Comparison of ENCODE assay signal across 16 mouse cellular contexts in the genomic region with DNA sequence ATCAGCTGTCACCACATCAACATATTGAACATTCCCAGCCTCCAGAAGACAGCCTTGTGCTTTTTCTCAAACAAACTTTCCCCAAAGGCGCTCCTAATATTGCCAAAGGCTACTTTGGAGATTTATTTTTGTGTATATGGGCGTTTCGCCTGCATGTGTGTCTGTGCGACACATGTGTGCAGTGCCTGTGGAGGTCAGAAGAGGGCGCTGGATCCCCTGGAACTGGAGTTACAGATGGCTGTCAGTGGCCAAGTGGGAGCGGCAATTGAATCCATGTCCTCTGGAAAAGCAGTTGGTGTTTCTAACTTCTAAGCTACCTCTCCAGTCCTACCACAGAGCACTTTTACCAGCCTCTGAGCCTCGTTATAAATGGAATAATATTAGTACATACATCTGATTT. TPM values are rescaled to one million over a fixed set of nuclear protein-coding genes. Genes with fewer than 3 reads are reported as not detected.
A peak's percentile ranks its signal among the peaks of the same experiment; 100 is the strongest.
DNase-seq lines count a peak whose midpoint lies in the region; TF ChIP-seq lines count a peak whose summit lies in the region.
"Had no signal": no experiment of that assay in that cellular context is flagged by ENCODE, and none has a peak within 500 bp of the region (broad histone marks: within the 10 kb centered on the region; RNA-seq: fewer than 3 reads in every experiment).

No protein-coding gene starts in this region.

- H3K27ac ChIP-seq in left cerebral cortex, adult 2 months, result no peak overlapping the region
- H3K27ac ChIP-seq: embryonic facial prominence, embryonic 12.5 days; forebrain, embryonic 10.5 days; limb, embryonic 15.5 days had no signal

- peak; percentile 19 for TF ChIP-seq CTCF in left cerebral cortex, adult 2 months (IDR thresholded peaks at IDR 0.05)

- no peak overlapping the region for H3K4me3 ChIP-seq in left cerebral cortex, adult 2 months
- H3K4me3 ChIP-seq: embryonic facial prominence, embryonic 12.5 days; forebrain, embryonic 10.5 days; limb, embryonic 15.5 days had no signal

- peak; percentile 17 to 56 for DNase-seq in cerebellum, postnatal 14 days
- DNase-seq in cerebellum, postnatal 4 days (ENCODE audit: low spot score in 2 of 2), result no peak
- no peak for DNase-seq in left cerebral cortex, adult 2 months (ENCODE audit: extremely low spot score in 1 of 2, low spot score in 2 of 2)
- no peak for DNase-seq in left cerebral cortex, postnatal 14 days (ENCODE audit: low spot score in 2 of 2)
- peak; percentile 40 for DNase-seq in thymus, postnatal 4 days
- DNase-seq in thymus, postnatal 10 days (ENCODE audit: low spot score in 2 of 2), result no peak
- no peak for DNase-seq in frontal cortex, postnatal 10 days (ENCODE audit: low spot score in 2 of 2)
- no peak for DNase-seq in heart, postnatal 4 days
- DNase-seq: cerebellum, adult 9-10 months; kidney, adult 9 months; layer of hippocampus, postnatal 36 days; right cerebral cortex, adult 18-20 months; thymus, adult 2 months had no signal

- intact Hi-C loops in left cerebral cortex, adult 2 months (cut with DNase I), result no loop called here
- intact Hi-C loops in left cerebral cortex, postnatal 14 days (cut with DNase I), result no loop called here

RNA-seq across cellular contexts. Expression of gene Scand1, which starts 38.7 kb away (rescaled TPM):
- 10 to 100 TPM; 81.9 to 84.4 TPM for total RNA-seq in left cerebral cortex, adult 2 months (2021)
- total RNA-seq in left cerebral cortex, postnatal 14 days (2021), result 100 to 1,000 TPM in 1 of 2 experiments, 10 to 100 TPM in 1; 87.8 to 113 TPM
- total RNA-seq in heart, postnatal 4 days (2021), result 10 to 100 TPM; 84.4 to 88.3 TPM

RNA-seq across cellular contexts. Expression of gene Cnbd2, which starts 39.1 kb away (rescaled TPM):
- 1 to 10 TPM; 6.9 to 7.3 TPM for total RNA-seq in left cerebral cortex, adult 2 months (2021)
- 1 to 10 TPM; 3.3 to 5.5 TPM for total RNA-seq in left cerebral cortex, postnatal 14 days (2021)
- 1 to 10 TPM in 1 of 2 experiments, under 1 TPM in 1; 0.88 to 1.5 TPM for total RNA-seq in heart, postnatal 4 days (2021)

Comparison
In these comparisons a context has a peak if more than half of its experiments do, and no peak if none do; other contexts are left out.
1. DNase-seq: peak in cerebellum, postnatal 14 days (2 of 2) and thymus, postnatal 4 days (single experiment); none in cerebellum, postnatal 4 days (0 of 2), left cerebral cortex, adult 2 months (0 of 2), left cerebral cortex, postnatal 14 days (0 of 2), thymus, postnatal 10 days (0 of 2), frontal cortex, postnatal 10 days (0 of 2) and heart, postnatal 4 days (single experiment).